Mouse (Mus musculus) liver, embryonic 13.5 days (tissue): ENCODE data around the gene Ptges3l. TPM values are rescaled to one million over a fixed set of nuclear protein-coding genes. Genes with fewer than 3 reads are reported as not detected.
"Not testable (repeated sequence)": the region's sequence is repeated elsewhere in the genome, so short reads cannot be mapped to it uniquely, and the experiment has no call there.

Experiments used
- ATAC-seq: fragments of 200-750 bp; cut with Nextera tagmentation; 2 replicates; pipeline ENCODE4 v1.8.0; 2017; ENCODE audit warnings: low read depth, mild to moderate bottlenecking, moderate number of reproducible peaks, moderate library complexity
- DNase-seq: peaks from one replicate; pipeline ENCODE4 v3.0.0; 2022
- H3K27ac ChIP-seq: fragments of 300-500 bp; sonication (generic); 2 replicates; pipeline ENCODE4 v1.5.1; 2015; ENCODE audit warnings: moderate library complexity, mild to moderate bottlenecking, inconsistent platforms
- H3K27me3 ChIP-seq: fragments of 300-500 bp; sonication (generic); 2 replicates; pipeline ENCODE4 v1.6.1; 2015; ENCODE audit warnings: mild to moderate bottlenecking, inconsistent platforms
- H3K36me3 ChIP-seq: fragments of 300-500 bp; sonication (generic); 2 replicates; pipeline ENCODE4 v1.6.1; 2015; ENCODE audit warnings: mild to moderate bottlenecking, inconsistent platforms
- H3K4me1 ChIP-seq: fragments of 300-500 bp; sonication (generic); replicated peaks from 2 replicates; pipeline ENCODE4 v1.6.1; 2015; ENCODE audit warnings: inconsistent platforms
- H3K4me2 ChIP-seq: fragments of 300-500 bp; sonication (generic); 2 replicates; pipeline ENCODE4 v1.6.1; 2015; ENCODE audit warnings: inconsistent platforms, mild to moderate bottlenecking, moderate library complexity
- H3K4me3 ChIP-seq: fragments of 300-500 bp; sonication (generic); replicated peaks from 2 replicates; pipeline ENCODE4 v1.5.1; 2015; ENCODE audit warnings: mild to moderate bottlenecking, inconsistent platforms
- H3K9ac ChIP-seq: fragments of 300-500 bp; sonication (generic); 2 replicates; pipeline ENCODE4 v1.6.1; 2015; ENCODE audit warnings: mild to moderate bottlenecking, inconsistent platforms
- H3K9me3 ChIP-seq: fragments of 300-500 bp; sonication (generic); replicated peaks from 2 replicates; pipeline ENCODE4 v1.6.1; 2016; ENCODE audit warnings: inconsistent platforms
- whole genome bisulfite sequencing: fragments of 180-500 bp; shearing (Covaris S2); methylation state at CpG from one replicate; pipeline ENCODE4 v1.1.7; 2015; ENCODE audit not compliant: insufficient replicate concordance; 5-methylcytosine and 5-hydroxymethylcytosine counted together
- polyA plus RNA-seq: library from polyadenylated mRNA; unstranded; fragments of >200 nt; fragmentation: Nextera tagmentation; extraction: Ambion mirVana; gene quantifications from 2 replicates; pipeline ENCODE4 v1.2.1, GENCODE M21; 2015

Gene Ptges3l
- polyA plus RNA-seq, 1 experiment from 2014 or later = 1.2 TPM

- Histone ChIP-seq H3K9ac (peak within 1 kb of the TSS; percentile 93), H3K4me1 (peaks cover 28% of the 10 kb centered on the region), H3K9me3 (no peaks in the 10 kb centered on the region), H3K36me3 (peaks cover 31% of the 10 kb centered on the region), H3K4me2 (peak within 1 kb of the TSS; percentile 72), H3K27me3 (no peaks in the 10 kb centered on the region), H3K27ac (peak within 1 kb of the TSS; percentile 87), H3K4me3 (peak within 1 kb of the TSS; percentile 85)
- DNase-seq (peak; percentile 99), ATAC-seq (peak; percentile 98)
- under 1% methylated on average over 42 of the region's 42 CpGs for WGBS
Observed at GRCm38 (mm10) chr11:101442127-101442693, 17.1 kb upstream of the Ptges3l start, which contains the start of gene Rpl27. Gene Rpl27, plus strand, starts transcription at chr11:101442298.

- H3K4me3 ChIP-seq = peak overlapping the region; percentile 85
- peaks cover 31% of the 10 kb centered on the region for H3K36me3 ChIP-seq
- H3K9ac ChIP-seq = peak overlapping the region; percentile 42
- not testable (repeated sequence) for H3K27me3 ChIP-seq, DNase-seq, H3K9me3 ChIP-seq, ATAC-seq
- H3K4me2 ChIP-seq = peak overlapping the region; percentile 72
- peaks cover 28% of the 10 kb centered on the region for H3K4me1 ChIP-seq
- H3K27ac ChIP-seq = peak overlapping the region; percentile 7
- WGBS = 24% methylated on average over 15 of the region's 15 CpGs
Observed at GRCm38 (mm10) chr11:101441450-101442126, 16.5 kb upstream of the Ptges3l start.

DNA sequence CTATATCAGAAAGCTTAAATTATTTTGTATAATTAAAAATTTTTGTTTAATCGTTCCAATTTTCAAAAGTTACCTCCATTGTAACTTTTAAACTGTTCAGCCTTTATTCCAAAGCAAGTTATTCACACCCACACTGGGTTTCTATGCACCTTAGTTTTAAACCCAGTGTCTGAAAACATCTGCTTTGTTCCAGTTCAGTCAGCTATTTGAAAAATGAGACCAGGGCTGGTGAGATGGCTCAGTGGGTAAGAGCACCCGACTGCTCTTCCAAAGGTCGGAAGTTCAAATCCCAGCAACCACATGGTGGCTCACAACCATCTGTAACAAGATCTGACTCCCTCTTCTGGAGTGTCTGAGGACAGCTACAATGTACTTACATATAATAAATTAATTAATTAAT, 12.9 kb upstream of the Ptges3l start:
- ATAC-seq, H3K9ac ChIP-seq, H3K4me2 ChIP-seq, DNase-seq, H3K27me3 ChIP-seq, H3K27ac ChIP-seq, H3K9me3 ChIP-seq, H3K4me3 ChIP-seq, H3K4me1 ChIP-seq: not testable (repeated sequence)
- WGBS = 43% methylated on average over 3 of the region's 3 CpGs
- H3K36me3 ChIP-seq = peaks cover 24% of the 10 kb centered on the region

DNA sequence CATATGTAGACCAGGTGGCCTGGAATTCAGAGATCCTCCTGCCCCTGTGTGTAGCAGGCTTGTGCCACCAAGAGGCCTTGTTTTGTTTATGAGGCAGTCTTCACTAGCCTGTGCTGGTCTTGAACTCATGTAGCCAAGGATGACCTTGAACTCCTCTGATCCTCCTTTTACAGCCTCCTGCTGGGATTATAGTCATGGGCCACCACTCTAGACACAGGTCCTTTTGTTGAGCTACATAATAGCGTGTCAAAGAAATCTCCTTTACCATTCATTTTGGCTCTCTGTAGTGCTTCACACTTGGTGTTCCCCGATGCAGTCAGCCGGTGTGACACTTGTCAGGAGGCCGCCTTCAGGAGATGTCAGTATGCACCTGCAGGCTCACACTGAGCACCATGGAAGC, 11.8 kb upstream of the Ptges3l start:
- no peak for ATAC-seq
- no peaks in the 10 kb centered on the region; the same call in 1 of the 2 replicates for H3K4me1 ChIP-seq
- no peak overlapping the region for H3K4me3 ChIP-seq
- H3K9me3 ChIP-seq = no peaks in the 10 kb centered on the region
- peaks cover 32% of the 10 kb centered on the region for H3K36me3 ChIP-seq
- H3K9ac ChIP-seq = no peak overlapping the region
- H3K27ac ChIP-seq = no peak overlapping the region
- no peak overlapping the region for H3K4me2 ChIP-seq
- H3K27me3 ChIP-seq = no peaks in the 10 kb centered on the region
- whole genome bisulfite sequencing = 83% methylated on average over 4 of the region's 4 CpGs
- DNase-seq = no peak

DNA sequence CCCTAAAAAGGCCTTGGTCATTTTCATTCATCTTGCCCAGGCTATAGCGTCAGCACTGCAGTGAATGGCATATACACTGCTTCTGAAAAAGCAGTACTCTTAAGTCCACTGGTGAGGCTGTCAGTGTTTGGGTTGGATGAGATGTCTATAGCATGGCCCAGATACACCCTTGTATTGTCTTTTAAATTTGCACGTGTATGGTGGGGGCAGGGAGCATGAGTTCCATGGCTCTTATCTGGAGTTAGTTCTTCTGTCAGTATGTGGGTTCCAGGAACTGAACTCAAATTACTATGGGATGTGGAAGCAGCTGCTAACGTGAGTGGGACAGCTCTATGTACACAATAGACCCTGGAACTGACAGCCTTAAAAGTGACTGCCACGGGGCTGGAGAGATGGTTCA, 10.7 kb upstream of the Ptges3l start:
- Histone ChIP-seq H3K4me2 (no peak overlapping the region), H3K9me3 (no peaks in the 10 kb centered on the region), H3K4me3 (no peak overlapping the region), H3K27me3 (no peaks in the 10 kb centered on the region), H3K4me1 (no peaks in the 10 kb centered on the region; the same call in 1 of the 2 replicates), H3K27ac (no peak overlapping the region), H3K9ac (no peak overlapping the region), H3K36me3 (peaks cover 42% of the 10 kb centered on the region)
- WGBS = 40% methylated on average over 4 of the region's 4 CpGs
- ATAC-seq = peak; percentile 39
- no peak for DNase-seq

DNA sequence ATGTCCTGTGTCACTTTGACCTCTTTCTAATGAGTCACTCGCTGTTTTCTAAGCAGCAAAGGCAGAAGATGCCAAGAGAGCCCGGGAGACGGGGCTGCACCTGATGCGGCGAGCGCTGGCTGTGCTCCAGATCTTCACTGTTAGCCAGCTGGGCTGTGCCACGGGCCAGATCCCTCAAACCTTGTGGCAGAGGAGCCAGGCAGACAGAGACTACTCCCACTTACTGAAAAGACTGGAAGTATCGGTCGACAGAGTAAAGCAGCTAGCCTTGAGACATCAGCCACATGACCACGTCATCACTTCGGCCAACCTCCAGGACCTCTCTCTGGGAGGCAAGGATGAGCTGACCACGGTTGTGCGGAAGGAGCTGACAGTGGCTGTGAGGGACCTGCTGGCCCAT, 8.3 kb upstream of the Ptges3l start:
- Histone ChIP-seq H3K9me3 (no peaks in the 10 kb centered on the region), H3K4me1 (no peaks in the 10 kb centered on the region; the same call in 1 of the 2 replicates), H3K36me3 (peaks cover 59% of the 10 kb centered on the region), H3K4me3 (no peak overlapping the region), H3K9ac (no peak overlapping the region), H3K4me2 (no peak overlapping the region), H3K27me3 (no peaks in the 10 kb centered on the region), H3K27ac (no peak overlapping the region)
- ATAC-seq (no peak), DNase-seq (no peak)
- 93% methylated on average over 13 of the region's 13 CpGs for WGBS

DNA sequence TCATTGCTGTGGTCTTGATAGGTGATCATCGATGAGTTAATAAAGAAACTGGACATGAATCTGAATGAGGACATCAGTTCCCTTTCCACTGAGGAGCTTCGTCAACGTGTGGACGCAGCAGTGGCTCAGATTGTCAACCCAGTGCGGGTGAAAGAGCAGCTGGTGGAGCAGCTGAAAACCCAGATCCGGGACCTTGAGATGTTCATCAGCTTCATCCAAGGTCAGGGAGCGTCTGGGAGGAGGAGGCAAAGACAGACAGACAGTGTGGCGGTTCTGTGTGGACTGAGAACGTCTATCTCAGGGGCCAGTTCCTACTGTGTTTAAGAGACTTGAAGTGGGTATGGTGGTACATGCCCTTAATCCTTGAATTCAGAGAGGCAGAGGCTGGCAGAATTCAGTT, 6.2 kb upstream of the Ptges3l start:
- WGBS = 82% methylated on average over 9 of the region's 9 CpGs
- H3K4me3 ChIP-seq = no peak overlapping the region
- ATAC-seq (no peak), DNase-seq (no peak)
- H3K9ac ChIP-seq = no peak overlapping the region
- H3K27me3 ChIP-seq = no peaks in the 10 kb centered on the region
- H3K4me2 ChIP-seq = no peak overlapping the region
- peaks cover 9% of the 10 kb centered on the region for H3K4me1 ChIP-seq
- peaks cover 59% of the 10 kb centered on the region for H3K36me3 ChIP-seq
- H3K27ac ChIP-seq = no peak overlapping the region
- no peaks in the 10 kb centered on the region for H3K9me3 ChIP-seq

GRCm38 (mm10) chr11:101426165-101426564, 1.0 kb upstream of the Ptges3l start:
- Histone ChIP-seq H3K4me3 (peak overlapping the region; percentile 96), H3K9me3 (no peaks in the 10 kb centered on the region), H3K9ac (peak overlapping the region; percentile 88), H3K4me2 (peak overlapping the region; percentile 94), H3K4me1 (peaks cover 37% of the 10 kb centered on the region), H3K27ac (no peak overlapping the region), H3K36me3 (peaks cover 20% of the 10 kb centered on the region), H3K27me3 (no peaks in the 10 kb centered on the region)
- no peak for DNase-seq
- WGBS = 37% methylated on average over 8 of the region's 8 CpGs
- ATAC-seq = no peak

DNA sequence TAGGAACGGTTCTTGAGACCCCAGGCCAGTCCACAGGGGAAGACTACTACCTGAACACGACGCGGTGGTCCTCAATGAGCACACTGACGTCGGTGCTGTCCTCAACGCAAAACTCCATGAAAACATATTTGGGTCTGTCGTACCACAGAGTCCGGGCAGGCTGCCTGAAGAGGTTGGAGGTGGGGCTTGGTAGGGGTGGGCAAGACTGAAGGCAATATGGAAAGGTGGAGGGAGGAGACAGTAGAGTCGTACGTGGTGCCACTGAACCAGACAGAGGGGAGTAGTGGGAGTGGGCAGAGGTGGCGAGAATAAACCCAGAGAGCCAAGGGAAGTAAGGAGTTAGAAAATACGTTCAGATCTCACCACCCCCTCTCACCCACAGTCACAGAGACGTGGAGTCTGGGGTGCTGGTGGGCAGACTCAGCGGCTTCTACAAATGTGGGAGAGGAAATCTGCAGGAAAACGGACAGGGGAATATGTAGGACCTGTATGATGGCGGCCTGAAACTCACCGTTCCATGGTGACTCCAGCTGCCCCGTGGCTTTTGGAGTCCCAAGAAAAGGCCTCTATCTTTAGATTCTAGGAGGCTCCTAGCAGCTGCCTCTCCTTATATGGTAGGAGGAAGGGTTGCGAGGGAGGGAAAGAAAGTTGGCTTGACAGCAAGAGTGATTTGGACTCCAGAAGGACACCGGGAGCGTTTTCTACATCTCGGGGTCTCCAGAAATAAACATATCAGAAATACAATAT, 855 bp downstream of the Ptges3l start, which contains the start of gene Gm27029:
Gene Gm27029, minus strand, starts transcription at position 692 of the 747 bp plus-strand sequence.
- Histone ChIP-seq H3K9ac (peak within 1 kb of the TSS; percentile 88), H3K4me2 (peak within 1 kb of the TSS; percentile 94), H3K4me1 (peaks cover 43% of the 10 kb centered on the region), H3K9me3 (no peaks in the 10 kb centered on the region), H3K4me3 (peak within 1 kb of the TSS; percentile 96), H3K36me3 (peaks cover 2% of the 10 kb centered on the region; the same call in 1 of the 2 replicates), H3K27ac (peak within 1 kb of the TSS; percentile 82), H3K27me3 (no peaks in the 10 kb centered on the region)
- DNase-seq (no peak), ATAC-seq (0 out of 2 replicates have a peak, but pooled peaks have one; percentile 9)
- WGBS = 9% methylated on average over 23 of the region's 23 CpGs

GRCm38 (mm10) chr11:101420148-101420547, 5.0 kb downstream of the Ptges3l start:
- no peak for DNase-seq
- Histone ChIP-seq H3K9ac (no peak overlapping the region), H3K36me3 (0 out of 2 replicates have a peak, but pooled peaks cover 2% of the 10 kb centered on the region), H3K27ac (no peak overlapping the region), H3K4me1 (peaks cover 39% of the 10 kb centered on the region), H3K27me3 (no peaks in the 10 kb centered on the region), H3K9me3 (no peaks in the 10 kb centered on the region), H3K4me3 (no peak overlapping the region), H3K4me2 (no peak overlapping the region)
- WGBS = 59% methylated on average over 5 of the region's 5 CpGs
- ATAC-seq = no peak

DNA sequence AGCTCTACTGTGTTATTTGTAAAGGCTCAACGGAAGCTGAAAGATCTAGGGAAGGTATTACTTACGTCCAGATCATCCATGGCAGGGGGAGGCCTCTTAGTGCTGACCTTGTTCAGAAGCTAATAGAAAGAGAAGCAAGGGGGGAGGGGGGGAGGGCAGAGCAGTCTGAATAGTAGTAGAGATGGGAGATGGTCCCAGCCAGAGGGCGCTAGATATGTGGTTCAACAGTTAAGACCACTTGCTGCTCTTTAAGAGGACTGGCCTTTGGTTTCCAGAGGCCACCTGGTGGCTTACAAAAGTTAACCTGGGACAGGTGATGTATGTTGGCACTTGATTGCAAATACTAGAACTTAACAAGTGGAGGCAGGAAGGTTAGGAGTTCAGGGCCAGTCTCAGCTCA, 5.5 kb downstream of the Ptges3l start:
- Histone ChIP-seq H3K9me3 (no peaks in the 10 kb centered on the region), H3K36me3 (0 out of 2 replicates have a peak, but pooled peaks cover 5% of the 10 kb centered on the region), H3K27ac (no peak overlapping the region), H3K4me1 (peaks cover 42% of the 10 kb centered on the region), H3K9ac (no peak overlapping the region), H3K4me2 (no peak overlapping the region), H3K27me3 (no peaks in the 10 kb centered on the region), H3K4me3 (no peak overlapping the region)
- DNase-seq = no peak
- ATAC-seq = no peak
- WGBS = 42% methylated on average over 3 of the region's 3 CpGs
